Mouse (Mus musculus): ENCODE results near the gene Ralgapa2. TPM values are rescaled to one million over a fixed set of nuclear protein-coding genes. Genes with fewer than 3 reads are reported as not detected.

The Ralgapa2 gene
- total RNA-seq, 2 experiments from 2014 or later = 26.0 to 29.8 TPM

DNA sequence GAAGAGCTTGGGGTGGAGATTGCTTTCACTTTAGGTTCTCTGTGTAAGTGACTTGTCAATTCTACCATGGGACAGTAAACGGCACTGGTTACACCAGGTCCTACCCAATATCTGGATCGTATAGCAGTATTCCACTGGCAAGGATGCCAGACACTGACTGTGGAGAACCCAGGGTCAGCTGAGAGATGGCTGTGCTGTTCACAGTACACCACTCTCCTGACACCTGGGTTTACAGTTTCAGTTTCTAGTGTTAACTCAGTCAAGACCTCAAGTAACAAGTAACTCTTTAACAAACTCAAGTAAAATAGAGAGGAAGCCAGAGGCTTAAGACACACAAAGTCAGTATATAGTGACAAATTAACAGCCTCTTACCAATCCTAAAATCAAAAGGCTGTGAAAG lies 54.6 kb downstream of the Ralgapa2 start:
- intact Hi-C loops (cut with DNase I) = no loop called here
- no peak for DNase-seq (ENCODE audit: extremely low spot score in 1 of 2, low spot score in 2 of 2)

DNA sequence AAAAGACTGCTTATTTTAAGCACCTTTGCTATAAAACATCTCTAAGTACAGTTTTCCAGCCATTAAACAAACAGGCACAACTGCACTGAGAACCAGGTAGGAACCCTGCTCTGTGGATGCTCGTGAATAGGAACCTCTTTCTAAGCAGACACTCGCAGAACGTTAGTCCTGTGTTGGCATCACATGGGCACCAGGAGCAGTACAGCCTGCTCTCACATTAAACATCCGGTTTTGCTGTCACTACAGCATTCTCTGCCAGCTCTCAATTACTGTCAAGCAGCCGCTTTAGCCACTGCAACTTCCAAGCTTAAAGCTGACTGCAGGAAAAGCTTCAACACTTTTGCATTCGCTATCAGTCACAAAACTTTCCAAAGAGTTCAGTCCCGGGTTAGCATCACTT lies 55.5 kb downstream of the Ralgapa2 start:
- intact Hi-C loops (cut with DNase I) = no loop called here
- no peak for DNase-seq (ENCODE audit: extremely low spot score in 1 of 2, low spot score in 2 of 2)

DNA sequence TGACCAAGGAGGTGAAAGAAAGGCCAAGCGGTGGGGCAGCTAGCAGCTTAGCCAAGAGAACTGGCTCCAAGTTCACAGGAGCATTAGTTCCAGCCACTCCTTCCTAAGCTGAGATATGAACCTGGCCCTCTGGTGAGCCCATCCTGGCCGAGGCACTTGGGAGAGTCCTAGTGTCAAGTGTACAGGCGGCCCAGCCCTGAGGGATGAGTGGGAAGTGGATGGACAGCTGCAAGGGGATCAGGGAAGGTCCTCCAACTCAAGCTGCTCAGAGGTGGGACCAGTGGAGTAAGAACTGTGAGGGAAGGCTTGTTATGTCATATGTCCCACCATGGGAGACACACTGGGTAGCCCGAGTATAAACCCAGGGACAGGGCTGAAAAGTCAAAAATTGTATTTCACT lies 56.1 kb downstream of the Ralgapa2 start:
- intact Hi-C loops (cut with DNase I) = no loop called here
- no peak for DNase-seq (ENCODE audit: extremely low spot score in 1 of 2, low spot score in 2 of 2)

DNA sequence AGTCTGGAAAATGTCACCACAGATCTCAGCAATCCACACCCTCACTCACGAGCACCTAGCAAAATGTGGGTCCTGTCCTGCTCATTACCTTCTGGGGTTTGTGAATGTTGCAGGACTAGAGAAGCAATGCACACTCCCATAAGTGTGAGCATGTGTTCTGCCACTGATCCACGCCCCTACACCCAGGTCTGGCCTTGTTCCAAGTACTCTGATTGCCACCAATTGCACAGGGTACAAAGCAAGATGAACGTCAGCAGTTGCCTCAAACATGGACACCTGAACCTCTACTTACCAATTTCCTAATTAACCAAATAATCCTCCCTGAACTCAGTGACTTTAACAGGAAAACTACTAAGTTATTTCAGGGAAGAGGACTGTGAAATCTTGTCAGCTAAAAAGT lies 68.1 kb downstream of the Ralgapa2 start:
- intact Hi-C loops (cut with DNase I) = no loop called here
- DNase-seq (ENCODE audit: extremely low spot score in 1 of 2, low spot score in 2 of 2) = no peak

DNA sequence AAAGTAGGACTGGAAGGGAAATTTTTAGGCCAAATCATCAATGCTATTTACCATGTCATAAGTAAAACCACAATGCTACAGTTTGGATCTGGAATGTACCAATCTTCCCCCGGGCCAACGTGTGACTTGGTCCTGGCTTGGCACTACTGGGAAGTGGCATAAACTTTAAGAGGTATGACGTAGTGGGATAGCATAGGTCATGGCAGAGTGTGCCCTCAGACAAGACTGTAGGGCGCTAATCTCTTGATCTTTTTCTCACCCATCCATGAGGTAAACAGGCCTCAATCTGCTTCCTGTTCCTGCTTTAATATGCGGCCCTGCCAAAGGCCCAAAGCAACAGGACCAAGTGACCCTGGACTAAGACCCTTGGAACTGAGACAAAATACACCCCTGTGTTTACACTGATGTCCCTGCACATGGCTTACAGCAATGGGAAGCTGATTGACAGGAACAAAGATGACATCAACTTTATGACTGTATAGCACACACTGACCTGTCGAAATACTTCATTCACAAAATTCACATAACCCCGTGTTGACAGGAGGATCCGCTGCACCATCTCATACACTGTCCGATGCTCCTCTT lies 68.8 kb downstream of the Ralgapa2 start:
- DNase-seq (ENCODE audit: extremely low spot score in 1 of 2, low spot score in 2 of 2) = no peak
- intact Hi-C loops (cut with DNase I) = no loop called here

DNA sequence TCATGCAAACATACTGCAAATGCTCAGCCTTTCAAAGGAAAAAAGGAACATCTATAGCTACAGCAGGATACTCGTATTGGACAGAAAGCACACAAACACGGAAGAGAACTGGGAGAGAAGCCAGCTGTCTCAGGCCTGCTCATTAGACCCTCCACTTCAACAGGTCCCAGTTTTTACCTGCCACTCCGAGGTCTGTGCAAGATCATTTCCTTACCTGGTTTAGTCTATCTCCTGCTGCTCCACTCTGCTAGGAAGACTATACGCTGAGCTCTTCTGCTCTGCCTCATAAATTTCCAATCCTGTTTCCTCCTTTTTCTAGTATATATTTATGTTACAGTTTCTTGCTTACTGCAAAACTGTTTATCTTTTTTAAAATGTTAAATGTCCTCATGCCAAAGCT lies 70.4 kb downstream of the Ralgapa2 start:
- DNase-seq (ENCODE audit: extremely low spot score in 1 of 2, low spot score in 2 of 2) = no peak
- intact Hi-C loops (cut with DNase I) = no loop called here

DNA sequence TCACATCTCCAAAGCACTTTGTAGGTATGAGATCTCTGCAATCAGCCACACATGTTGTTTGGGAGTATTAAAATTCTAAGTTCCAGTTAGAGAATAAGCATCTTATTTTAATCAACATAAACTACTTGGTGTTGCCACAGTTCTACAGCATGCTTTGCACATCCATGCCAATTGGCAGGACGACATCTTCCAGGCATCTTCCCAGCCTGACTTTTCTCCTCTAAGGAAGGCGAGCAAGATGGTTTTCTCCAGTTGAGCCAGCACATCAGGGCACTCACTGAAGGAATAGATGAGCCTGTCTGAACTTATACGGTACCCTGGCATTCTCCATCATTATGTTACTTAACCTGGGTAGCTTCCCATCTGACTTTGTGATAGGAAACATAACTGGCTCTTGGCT lies 83.4 kb downstream of the Ralgapa2 start:
- no peak for DNase-seq (ENCODE audit: extremely low spot score in 1 of 2, low spot score in 2 of 2)
- intact Hi-C loops (cut with DNase I) = no loop called here

DNA sequence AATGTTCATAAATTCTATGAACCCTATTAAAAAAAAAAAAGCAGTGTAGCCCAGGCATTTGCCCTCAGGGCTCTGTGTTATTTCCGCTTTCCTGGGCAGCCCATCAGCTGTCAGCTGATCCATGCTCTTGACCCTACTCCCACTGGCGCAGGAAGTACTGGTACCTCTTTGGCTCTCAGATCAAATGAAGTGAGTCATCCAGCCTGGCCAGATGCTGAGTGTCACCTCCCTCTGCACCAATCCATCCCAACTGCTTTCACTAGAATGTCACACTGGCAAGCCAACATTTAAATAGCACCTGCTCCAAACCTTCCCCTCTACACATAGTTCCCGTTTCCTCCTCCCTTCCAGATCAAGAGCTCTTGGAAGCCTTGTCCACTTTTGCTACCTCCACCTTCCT lies 84.8 kb downstream of the Ralgapa2 start:
- intact Hi-C loops (cut with DNase I) = no loop called here
- no peak for DNase-seq (ENCODE audit: extremely low spot score in 1 of 2, low spot score in 2 of 2)

DNA sequence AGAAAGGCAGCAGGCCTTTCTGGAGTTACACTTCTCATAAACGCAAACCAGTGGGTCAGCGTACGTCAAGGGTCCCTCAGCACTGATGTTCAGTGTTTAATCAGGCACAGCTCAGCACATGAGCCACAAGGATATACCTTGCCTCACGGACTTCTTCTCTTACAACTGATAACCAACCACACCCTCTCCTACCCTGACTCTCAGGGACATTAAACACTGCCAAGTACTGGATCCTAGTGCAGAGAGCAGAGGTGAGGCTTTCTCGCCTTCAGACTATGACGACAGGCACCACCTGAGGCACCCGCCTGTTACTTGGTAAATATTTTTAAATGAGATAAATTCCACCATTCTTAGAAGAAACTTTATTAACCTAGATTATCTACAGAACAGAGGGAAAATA lies 85.8 kb downstream of the Ralgapa2 start:
- DNase-seq (ENCODE audit: extremely low spot score in 1 of 2, low spot score in 2 of 2) = no peak
- intact Hi-C loops (cut with DNase I) = no loop called here

DNA sequence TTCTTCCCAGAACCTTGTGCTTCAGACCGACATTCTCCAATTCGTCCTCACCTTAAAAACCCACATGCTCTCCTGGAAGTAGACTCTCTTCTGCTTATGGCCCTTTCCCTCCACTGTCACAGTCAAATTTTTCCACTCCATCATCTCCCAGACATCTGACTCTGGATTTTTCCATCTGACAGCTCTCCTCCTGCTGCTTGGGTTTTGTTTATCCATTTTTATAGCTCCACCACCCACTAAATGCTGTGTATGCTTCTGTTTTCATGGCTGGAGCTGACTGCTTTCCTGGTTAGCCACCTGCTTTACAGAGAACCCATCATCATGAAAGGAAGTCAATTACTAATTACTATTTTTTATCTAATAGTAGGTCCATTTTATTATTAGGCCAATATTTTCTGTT lies 86.9 kb downstream of the Ralgapa2 start:
- intact Hi-C loops (cut with DNase I) = no loop called here
- no peak for DNase-seq (ENCODE audit: extremely low spot score in 1 of 2, low spot score in 2 of 2)

DNA sequence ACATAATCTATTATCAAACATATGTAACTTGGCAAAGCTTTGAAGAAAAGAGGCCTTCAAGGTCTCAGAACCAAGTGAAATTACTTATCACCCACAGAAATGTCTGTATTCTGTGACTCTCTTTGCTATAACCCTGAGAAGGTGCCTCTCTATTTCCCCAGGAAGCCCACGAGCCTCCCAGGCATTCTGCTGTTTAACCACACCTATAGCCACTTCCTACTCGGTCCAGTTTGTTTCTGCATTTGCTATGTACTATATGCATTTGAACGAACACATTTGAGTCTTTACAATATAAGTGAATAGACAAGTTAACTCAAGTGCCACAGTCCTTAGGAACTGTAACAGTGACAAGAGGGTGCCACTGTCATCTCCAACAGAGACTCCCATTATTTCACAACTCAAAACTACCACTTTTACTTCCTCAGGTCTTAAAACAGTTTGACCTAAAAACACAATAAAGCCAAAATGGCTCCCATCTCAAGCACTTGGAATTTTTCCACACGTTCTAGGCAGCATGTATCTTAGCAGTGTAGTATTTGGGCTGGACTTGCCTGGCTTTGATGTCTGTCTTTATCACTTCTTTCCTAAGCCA lies 88.3 kb downstream of the Ralgapa2 start:
- DNase-seq (ENCODE audit: extremely low spot score in 1 of 2, low spot score in 2 of 2) = no peak
- intact Hi-C loops (cut with DNase I) = no loop called here

DNA sequence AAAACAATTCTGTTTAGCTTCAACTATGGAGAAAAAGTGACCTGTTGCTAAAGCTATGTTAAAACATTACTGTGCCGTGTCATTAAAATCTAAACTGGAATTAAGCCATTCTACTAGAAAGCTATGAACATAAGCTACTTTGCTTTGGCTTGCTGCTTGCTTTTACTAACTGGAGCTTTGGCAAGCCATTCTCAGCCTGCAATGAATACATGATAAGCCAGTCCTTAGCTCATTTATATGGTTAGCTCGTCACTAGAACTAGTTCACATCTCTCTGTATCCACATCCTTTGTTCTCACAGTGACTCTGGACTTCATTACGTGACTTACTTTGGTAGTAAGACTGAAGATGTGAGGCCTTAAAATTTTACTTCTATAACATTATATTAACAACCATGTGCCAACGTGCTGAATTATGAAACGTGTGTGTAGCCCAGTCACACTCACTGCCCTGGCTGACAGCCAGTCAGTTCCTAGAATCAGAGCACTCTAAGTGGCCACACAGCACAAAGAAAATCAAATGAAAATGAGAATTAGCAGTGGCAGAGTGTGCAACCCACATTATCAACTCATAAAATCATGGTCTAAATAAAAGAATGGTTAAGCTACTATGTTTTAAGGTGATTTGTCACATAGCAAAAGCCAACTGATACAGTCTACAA lies 89.0 kb downstream of the Ralgapa2 start:
- DNase-seq (ENCODE audit: extremely low spot score in 1 of 2, low spot score in 2 of 2) = no peak
- intact Hi-C loops (cut with DNase I) = no loop called here

DNA sequence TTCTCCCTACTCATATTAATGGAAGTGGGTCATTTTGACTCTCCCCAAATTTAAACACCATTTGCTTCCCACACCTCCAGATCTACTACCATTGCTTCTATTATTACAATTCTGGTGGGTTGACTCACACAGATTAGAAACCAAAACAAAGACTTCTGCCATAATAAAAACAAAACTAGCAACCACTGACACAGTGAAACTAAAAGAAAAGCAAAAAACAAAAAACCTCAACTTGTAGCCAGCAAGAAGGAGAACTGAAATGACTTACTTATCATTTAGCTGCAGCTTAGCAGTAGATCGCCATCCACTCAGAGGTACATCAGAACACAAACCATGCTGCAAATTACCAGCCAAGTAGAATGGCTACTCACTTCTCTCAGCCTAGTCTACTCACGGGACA lies 95.9 kb downstream of the Ralgapa2 start:
- no peak for DNase-seq (ENCODE audit: extremely low spot score in 1 of 2, low spot score in 2 of 2)
- intact Hi-C loops (cut with DNase I) = no loop called here

DNA sequence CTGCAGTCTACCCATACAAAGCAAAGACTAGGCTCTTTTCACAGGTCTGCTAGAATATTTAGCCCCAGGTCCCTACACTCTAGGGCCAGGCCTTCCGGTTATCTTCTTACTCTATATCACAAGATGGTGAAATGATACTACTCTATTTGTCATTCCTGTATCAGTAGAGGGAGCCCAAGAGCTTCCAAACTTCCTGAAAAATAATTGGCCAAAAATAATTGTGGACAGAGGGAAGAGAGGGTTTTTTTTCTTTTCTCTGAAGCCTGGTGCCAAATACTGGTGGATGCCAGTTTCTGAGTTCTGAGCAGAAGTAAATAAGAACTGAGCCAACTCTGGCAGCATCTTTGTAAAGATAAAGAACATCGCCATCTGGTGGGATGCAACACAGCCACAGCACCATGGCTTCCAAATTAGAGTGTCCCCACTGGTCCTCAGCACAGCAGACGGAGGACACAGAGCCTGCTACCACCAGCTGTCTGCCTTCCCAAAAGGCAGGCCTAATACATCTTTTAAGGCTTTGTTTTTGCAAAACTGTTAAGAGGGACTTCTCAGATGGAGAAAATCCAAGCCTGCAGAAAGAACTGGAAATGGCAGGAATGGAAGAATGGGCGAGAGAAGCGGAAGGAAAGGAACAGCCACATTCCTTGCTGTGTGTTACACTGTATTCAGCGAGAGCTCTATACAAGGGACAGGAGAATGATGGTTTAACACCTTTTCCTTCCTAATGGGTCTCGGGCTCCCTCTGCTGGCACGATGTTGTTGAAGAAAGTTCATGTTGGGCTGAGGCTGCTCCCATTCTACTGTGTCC lies 97.5 kb downstream of the Ralgapa2 start:
- intact Hi-C loops (cut with DNase I) = loop anchor here (2.0 kb wide), 1 partner anchor 458 kb away; no protein-coding TSS in a partner anchor

DNA sequence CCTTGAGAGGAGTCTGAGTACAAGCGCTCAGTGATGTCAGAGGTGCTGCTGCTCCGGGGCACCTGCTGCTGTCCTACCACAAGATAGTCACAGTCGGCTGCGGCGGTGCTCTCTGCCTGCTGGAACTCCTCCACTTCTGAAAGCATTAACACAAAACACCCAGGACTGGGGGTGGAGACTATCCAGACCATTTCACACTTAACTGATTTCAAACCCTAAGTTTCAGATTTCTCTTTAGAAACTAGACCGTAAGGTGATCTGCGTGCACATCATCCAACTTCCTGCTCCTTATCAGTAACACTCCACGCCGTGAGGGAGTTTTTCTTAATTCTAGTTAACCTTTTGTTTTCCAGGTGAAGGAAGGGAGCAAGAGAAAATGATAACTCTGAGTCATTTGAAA lies 99.4 kb downstream of the Ralgapa2 start:
- intact Hi-C loops (cut with DNase I) = no loop called here
- DNase-seq (ENCODE audit: extremely low spot score in 1 of 2, low spot score in 2 of 2) = no peak

More for the DNA sequence above, 97.5 kb downstream of the Ralgapa2 start:
- peak; percentile 70 to 79 for DNase-seq (ENCODE audit: extremely low spot score in 1 of 2, low spot score in 2 of 2)

DNA sequence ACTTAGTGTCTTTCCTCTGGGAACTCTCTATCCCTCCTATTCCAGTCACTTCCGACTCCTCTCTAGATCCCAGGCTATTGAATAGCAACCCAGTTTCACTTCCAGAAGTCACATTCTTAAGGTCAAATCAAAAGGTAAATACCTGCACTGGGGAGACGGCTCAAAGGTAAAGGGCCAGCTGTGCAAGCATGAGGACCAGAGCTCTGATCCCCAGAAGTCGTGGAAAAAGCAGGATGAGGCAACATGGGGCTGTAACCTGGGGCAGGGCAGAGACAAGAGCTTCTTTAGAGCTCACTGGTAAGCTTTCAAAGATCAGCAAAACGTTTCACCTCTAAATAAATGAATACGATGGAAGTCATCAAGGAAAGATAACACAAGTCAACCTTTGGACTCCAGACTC lies 100.2 kb downstream of the Ralgapa2 start:
- DNase-seq (ENCODE audit: extremely low spot score in 1 of 2, low spot score in 2 of 2) = no peak
- intact Hi-C loops (cut with DNase I) = no loop called here

DNA sequence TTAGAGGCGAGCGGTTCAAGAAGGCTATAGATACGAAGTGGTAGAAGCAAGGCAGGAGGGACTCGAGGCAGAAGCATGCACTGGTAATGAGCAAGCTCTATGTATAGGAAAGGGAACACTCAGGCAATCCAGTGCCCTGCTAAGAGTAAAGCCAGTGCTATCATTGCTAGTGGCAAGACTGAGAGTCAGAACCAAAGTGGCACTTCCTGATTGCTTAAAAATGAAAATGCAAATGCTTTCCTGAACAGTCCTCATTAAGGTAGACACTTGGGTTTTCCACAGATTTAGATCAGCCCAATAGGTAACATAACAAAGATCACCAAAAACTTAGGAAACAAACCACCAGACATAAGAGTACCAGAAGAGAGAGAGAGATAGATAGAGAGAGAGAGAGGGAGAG lies 105.1 kb downstream of the Ralgapa2 start:
- intact Hi-C loops (cut with DNase I) = no loop called here
- no peak for DNase-seq (ENCODE audit: extremely low spot score in 1 of 2, low spot score in 2 of 2)

DNA sequence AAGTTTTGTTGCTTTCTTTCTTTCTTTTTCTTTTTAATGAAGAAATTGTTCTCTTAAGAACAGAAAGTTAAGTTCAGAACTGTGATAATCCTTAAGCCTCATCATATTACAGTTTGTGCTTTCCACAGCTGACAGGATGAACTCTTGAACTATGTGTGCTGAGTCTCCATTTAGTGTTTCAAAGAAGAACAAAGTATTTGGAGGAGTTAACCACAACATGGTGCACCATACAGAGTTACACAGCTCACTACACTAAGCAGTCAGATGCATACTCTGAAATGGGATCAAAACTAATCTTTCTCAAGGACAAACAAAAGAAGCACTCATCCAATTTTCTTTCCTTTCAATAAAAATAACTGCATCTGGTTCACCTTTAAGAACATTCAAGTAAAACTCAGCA lies 110.6 kb downstream of the Ralgapa2 start:
- intact Hi-C loops (cut with DNase I) = no loop called here
- DNase-seq (ENCODE audit: extremely low spot score in 1 of 2, low spot score in 2 of 2) = no peak

DNA sequence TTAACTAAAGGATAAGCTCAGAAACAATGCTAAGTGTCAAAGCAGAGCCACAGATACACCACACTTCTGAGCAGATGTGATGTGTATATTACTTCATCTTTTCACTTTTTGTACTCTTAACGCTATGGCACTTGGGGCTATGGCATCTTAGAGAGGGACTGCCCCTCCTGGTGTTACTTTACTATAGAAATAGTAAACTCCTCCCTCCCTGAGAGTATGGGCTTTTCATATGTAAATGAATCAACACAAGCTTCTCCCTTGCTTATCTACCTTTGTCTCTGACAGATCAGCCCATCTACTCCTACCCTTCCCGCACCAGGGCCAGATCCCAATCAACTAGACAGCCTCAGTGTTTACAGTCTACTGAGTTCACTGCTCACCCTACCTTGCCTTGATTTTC lies 111.4 kb downstream of the Ralgapa2 start:
- no peak for DNase-seq (ENCODE audit: extremely low spot score in 1 of 2, low spot score in 2 of 2)
- intact Hi-C loops (cut with DNase I) = no loop called here
